Mouse (Mus musculus) right cerebral cortex, adult 18-20 months (tissue): ENCODE measurements at regions not wholly inside any gene's neighbourhood (a gene's known extent, or its start where the extent isn't known, plus 50 kb on each side); places are given as distances from the start of the nearest gene placed in this dataset.

Source experiments
- DNase-seq: peaks from one replicate; pipeline ENCODE4 v3.0.0; 2022; ENCODE audit warnings: mixed read lengths

DNA sequence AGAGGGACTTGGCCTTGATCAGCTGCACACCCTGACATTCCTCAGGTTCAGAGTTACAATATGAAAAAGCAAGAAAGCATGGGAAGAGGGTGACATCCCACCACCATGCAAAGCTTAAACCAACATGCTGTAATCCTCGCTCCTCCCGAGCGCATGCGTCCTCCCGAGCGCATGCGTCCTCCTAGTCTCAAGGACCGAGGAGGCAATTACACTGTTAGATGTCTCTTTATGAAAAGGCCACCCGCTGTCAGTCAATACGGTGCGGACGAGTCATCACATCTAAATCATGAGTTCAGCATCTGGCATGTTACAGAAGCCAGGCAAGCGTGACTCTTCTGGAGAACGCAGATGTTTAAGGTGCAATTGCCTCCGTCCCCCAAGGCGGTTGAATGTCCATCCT is 117.1 kb upstream of the Pkdcc start:
- no peak for DNase-seq

- no peak for DNase-seq
Measured at GRCm38 (mm10) chr17:83098679-83099413, 116.2 kb upstream of the Pkdcc start.

DNA sequence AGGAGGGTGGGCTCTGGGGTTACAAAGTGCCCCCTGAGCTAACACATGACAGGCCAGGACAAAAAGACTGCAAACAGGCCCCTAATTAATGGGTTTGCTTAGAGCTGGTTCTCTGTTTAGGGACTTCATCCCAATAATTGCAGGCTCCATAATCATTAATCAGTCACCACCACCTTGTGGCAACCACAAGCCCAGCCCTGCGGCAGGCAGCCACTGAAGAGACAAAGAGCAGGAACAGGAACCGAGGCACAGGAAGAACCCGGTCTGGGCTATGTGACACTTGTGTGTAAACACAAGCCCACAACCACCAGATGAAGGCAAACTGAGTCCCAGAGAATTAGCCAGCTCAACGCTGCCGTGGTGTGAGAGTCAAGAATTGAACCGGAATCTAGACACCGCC is 114.1 kb upstream of the Pkdcc start:
- DNase-seq = no peak

DNA sequence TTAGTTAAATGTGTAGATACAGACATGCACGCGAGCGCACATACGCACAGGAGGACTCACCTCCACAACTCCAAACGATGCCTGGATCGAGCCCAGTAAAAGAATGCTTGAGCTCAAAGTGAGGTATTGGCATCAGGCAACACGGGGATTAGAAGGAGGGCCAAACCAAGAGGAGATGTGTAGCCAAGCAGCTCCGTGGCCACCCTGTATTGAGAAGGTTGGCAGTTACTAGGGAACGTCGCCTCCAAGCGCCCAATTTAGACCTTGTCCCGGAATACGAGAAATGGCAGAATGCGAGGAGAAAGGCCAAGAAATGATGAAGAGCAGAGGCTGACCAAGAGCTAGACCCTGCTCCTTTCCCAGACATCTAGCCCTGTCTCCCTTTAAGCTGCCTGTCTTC is 113.3 kb upstream of the Pkdcc start:
- DNase-seq = no peak

DNA sequence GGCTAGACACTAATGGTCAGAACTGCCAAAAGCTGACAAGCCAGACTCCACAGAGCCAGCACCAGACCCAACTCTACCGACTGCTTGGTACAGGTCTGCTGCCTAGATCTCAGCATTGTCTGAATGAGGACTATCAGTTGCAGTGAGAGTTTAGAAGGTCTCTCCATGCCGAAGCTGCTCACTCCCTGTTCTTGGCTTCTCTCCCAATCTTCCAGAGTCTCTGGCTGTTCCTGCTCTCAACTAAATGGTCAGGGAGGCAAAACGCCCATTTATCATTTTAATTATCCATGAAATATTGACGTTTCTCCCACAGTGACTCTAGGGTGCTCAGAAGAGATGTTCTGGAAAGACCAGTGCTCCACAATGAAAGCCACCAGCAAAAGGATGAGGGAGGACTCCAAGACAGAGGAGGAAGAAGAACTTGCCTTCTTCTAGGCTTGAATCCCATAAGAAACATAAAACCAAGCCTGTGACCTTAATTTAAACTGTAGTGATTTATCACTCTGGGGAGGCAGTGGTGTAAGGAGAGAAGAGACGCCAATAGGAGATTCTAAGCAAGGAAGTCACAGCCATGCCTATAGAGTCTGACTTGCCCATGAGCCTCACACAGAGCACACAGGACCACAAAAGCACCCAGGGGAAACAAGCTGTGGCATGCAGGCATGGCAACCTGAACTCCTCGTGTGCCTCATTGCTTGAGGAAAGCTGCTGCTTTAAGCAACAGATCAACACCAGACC is 112.2 kb upstream of the Pkdcc start:
- DNase-seq = no peak

DNA sequence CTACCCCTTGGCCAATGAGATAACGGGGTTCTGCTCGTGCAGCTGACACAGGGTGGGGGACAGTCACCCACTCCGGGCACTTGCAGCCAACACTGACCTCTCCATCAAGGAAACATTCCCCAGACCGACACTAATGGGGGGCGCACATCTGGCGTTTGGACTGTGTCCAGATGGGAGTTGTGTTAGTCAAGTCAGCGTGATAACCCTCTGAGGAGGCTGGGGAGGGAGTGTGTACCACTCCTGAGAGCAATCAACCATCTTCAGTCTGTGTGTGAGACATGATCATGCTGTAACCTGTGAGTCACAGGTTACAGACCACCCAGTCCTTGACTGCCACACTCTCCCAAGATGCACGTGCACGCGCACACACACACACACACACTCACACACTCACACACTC is 106.9 kb upstream of the Pkdcc start:
- DNase-seq = no peak

- DNase-seq = peak; percentile 79
Measured at GRCm38 (mm10) chr17:83109792-83110440, 105.2 kb upstream of the Pkdcc start.

- DNase-seq = no peak
Measured at GRCm38 (mm10) chr17:83110556-83110955, 104.5 kb upstream of the Pkdcc start.

DNA sequence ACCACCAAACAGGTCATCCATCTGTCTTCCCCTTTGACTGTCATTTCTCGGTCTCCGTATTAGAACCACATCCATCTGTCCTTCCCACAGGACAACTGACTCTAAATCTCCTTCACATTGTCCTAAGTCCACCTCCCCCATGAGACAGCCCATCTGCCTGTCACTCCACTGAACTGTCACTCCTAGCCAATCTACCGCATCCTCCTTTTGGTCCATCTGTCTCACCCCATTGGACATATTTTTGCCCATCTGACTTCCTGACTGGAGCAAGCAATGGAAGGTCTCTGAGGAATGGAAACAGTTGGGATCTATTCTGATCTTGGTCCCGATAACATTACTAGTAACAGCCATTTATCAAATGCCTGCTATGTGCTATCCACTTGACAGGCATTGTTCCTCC is 99.9 kb upstream of the Pkdcc start:
- DNase-seq = no peak

GRCm38 (mm10) chr17:83115832-83116480 is 99.1 kb upstream of the Pkdcc start:
- DNase-seq = no peak

DNA sequence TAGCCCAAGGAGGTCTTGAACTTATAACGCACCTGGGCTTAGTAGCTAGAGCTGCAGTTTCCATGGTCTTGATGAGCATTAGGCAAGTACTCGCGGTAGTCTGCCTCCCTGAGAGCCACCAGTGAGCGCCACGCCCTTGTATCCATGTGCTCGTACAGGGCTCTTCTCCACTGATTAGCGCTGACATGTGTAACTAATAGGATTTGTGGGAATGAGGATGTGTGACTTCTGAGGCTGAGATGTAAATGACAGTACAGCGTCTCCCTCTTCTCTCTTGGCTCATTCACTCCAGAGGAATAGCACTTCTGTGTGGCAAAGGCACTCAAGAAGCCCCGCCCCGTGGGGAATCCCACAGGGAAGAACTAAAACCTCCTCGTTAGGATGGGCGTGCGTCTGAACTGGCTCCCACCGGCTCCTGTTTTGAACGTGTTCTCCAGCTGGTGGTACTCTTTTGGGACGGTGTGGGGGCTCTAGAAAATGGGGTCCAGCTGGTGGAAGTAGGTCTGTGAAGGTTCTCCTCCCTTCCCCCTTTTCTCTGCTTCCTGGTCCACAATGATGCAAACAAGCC is 94.3 kb upstream of the Pkdcc start:
- DNase-seq = no peak

DNA sequence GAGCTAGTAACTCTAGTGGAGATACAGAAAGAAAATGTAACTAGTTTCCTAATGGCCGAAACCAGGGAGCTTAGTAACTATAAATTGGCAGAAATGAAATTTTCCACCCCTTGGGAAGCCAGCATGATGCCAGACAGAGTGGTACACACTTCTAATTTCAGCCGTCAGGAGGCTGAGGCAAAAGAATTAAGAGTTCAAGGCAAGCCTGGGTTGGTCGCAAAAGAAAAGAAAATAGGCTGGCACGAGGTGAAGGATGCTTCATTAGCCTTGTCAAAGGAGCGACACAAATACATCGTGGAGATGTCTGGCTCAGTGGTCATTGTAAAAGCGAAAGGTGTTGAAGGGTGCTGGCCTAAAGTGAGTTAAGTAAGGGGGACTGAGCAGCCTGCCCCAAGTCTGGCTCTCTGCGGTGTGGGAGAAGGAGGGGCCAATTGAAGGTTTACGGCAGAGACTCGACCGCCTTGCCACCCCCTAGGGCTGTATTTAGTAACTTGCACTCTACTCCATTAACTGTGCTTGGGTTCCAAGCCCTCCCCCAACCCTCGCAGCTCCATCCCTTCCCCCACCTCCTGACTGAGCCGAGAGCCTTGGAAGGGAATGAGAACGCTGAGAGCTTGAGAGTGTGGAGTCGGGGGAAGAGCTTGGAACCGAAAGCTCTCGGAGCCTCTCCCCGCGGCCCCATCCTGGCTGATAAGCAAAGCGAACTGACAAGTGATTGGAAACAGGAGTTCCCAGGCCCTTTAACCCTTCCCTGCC is 92.4 kb upstream of the Pkdcc start:
- DNase-seq = peak; percentile 12

DNA sequence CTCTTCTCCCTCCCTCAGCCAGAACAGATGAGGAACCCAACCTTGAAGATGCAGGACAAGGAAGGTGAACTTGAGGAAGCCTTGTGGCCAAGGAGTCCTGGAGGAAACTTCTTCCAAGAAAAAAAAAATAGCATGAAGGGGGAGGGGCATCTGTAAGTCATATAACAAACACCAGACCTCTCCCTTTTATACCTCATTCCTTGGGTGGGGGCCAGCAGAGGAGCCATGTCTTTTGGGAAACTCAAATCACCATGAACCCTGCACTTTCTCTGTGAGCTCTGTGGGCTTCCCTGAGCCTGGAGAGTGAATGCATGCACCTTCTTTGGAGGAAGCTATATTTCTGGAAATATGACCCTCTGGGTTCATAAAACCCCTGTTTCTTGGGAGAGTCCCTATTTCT is 90.0 kb upstream of the Pkdcc start:
- DNase-seq = no peak

DNA sequence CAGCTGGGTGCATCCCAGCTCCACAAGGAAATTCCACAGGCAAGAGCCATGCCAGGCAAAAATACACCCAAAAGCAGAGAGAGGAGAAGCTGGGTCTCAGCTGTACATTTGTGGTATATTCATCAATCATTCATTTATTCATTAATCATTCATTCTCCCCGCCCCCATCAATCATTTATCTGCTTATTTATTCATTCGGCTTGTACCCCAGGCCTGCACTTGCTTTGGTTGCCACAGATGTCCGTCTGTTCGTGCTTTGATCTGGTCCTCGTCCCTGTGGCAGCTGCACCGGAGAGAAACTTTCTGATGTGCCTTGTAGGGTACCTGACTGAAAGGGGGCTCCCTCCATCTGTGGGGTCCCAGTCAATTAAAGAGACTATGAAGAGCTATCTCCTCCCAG is 87.2 kb upstream of the Pkdcc start:
- no peak for DNase-seq

DNA sequence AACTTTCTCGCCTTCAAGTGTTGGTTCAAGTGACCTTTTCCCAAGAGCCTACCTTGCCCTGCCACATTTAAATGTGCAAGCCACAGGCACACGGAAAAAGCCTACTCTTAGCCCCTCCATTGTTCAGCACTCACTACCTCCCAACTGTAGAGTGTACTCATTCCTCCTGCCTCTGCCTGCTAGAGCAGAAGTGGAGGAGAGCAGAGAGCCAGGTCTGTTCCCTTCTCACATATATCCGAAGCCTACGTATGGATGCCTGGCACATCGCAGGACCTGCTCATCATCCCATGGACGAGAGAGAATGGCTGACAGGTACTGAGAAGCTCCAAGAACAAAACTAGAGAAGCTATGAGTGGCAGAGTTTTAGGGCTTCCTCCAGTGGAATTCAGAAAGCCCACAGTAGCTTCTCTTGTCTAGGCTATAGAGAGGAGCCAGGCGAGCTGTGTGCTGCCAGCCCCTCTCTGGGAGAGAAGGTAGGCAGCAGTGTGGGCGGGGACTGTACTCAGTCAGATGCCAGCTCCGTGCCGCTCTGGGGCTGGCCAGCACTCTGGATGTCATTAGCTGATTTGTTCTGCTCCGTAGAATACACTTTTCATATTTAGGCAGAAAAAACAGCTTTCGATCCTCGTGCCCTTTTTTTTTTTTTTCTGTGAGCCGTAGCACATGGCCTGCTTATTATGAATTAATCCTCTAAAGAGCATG is 86.1 kb upstream of the Pkdcc start:
- DNase-seq = peak; percentile 75

DNA sequence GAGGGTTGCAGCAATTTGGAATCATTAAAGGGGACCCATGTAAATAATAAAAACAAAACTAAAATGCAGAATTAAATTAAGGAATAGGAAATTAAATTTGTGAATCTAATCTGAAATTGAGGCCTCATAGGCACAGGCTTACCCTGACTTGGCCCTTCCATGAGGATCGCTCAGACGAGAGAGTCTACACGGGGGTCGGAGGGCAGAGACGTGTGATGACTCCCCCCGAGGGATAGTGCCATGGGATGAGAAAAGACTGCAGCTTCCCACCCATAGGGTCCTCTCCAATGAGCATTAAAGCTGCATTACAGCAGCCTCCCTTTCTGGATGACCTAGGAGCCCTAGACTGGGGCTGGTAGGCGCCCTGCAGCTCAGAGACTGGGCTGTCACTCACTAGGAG is 85.4 kb upstream of the Pkdcc start:
- DNase-seq = no peak

GRCm38 (mm10) chr17:83133201-83133600 is 81.9 kb upstream of the Pkdcc start:
- no peak for DNase-seq

DNA sequence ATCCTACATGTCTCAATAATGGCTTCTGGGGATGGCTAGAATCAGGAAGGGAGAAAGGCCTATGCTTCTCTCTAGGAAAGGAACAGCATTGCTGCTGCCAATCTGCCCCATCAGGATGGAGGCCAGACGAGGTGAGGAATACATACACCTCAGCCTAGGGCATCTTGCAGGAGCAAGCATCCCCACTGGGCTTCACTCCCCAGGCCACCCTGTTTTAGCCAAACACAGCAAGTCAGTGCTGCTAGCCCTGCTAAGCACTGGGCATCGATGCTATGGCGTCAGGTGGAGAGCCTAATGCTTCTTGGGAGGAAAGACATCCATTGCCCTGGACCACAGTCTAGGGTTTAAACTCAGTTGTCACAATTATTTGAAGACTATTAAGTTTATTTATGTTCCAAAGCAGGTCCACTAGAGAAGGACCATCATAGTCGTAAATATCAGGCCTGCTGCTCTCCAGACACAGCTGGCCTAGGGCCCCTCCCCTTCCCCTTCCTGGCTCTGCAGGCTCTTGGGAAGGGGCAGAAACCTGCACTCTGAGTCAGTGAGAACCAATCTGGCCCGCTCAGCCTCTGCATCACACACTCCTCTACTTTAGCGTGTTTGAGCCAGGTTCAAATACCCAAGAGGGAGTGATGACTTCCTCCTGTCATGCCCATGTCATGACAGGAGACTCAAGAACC is 79.5 kb upstream of the Pkdcc start:
- DNase-seq = no peak

DNA sequence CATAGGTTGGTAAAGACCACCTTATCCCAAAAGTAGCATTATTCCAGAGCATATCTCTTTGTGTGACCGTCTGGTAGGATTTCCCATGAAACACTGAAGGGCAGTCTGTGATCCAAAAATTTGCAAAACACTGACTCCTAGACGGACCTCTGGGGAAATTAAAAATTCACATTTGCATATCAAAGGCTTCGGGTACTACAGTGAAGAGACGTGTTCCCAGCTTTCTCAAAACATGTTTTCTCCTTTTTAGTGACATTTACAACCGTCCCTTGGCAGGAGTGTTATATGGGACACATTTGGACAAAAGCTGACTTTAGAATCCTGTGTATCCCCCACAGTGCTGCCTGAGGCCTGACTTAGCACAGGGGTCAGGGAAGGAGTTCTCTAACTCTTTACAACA is 78.8 kb upstream of the Pkdcc start:
- DNase-seq = no peak

- no peak for DNase-seq
Measured at GRCm38 (mm10) chr17:83137720-83138119, 77.4 kb upstream of the Pkdcc start.
